Mouse (Mus musculus): Measurements from ENCODE around the gene Zfp768.

The Zfp768 gene

GRCm38 (mm10) chr7:127297586-127298193 is 47.7 kb downstream of the Zfp768 start:
- no peak for DNase-seq (ENCODE audit: low spot score)

GRCm38 (mm10) chr7:127296786-127297555 is 48.4 kb downstream of the Zfp768 start:
- no peak for DNase-seq (ENCODE audit: low spot score)

- DNase-seq (ENCODE audit: low spot score), result no peak
Observed at GRCm38 (mm10) chr7:127296098-127296497, 49.3 kb downstream of the Zfp768 start, which contains the start of gene Itgal. TSS of gene Itgal (plus strand) at chr7:127296260.
